Mouse (Mus musculus): ENCODE data around the gene Ctnna2.

The Ctnna2 gene

DNA sequence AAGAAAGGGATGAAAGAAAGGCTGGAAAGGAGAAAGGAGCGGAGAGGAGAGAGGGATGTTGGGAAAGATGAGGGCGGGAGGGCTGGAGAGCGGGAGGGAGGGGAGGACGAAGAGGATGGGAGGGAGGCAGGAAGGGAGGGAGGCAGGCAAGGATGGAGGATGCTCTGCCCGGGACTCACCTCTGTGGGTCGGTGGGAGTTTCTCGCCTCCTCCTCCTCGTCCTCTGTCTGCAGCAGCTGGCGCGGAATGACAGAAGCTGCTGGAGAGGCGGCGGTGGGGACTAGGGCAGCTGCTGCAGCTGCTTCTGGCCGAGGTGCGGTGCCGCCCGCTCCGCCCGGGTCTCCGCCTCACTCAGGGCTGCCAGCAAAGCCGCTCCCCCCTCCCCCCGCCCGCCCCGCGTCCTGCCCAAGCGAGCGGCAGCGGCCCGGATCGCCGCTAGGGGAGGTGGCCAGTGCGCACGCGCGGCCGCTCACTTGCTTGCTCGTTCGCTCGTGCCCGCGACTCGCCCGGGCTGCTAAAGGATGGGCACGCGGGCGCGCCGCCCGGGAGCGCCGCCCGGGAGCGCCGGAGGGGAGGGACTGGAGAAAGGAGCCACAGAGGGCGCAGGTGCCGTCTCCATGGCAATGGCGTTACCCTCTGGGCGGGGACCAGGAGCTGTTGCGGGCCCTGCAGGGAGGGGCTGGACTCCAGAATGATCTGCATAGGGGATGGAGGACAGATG, at the start of gene Ctnna2:
Ctnna2 (minus strand) TSS at position 459 of the 721 bp plus-strand sequence.
- DNase-seq (ENCODE audit: low spot score): peak; percentile 50

DNA sequence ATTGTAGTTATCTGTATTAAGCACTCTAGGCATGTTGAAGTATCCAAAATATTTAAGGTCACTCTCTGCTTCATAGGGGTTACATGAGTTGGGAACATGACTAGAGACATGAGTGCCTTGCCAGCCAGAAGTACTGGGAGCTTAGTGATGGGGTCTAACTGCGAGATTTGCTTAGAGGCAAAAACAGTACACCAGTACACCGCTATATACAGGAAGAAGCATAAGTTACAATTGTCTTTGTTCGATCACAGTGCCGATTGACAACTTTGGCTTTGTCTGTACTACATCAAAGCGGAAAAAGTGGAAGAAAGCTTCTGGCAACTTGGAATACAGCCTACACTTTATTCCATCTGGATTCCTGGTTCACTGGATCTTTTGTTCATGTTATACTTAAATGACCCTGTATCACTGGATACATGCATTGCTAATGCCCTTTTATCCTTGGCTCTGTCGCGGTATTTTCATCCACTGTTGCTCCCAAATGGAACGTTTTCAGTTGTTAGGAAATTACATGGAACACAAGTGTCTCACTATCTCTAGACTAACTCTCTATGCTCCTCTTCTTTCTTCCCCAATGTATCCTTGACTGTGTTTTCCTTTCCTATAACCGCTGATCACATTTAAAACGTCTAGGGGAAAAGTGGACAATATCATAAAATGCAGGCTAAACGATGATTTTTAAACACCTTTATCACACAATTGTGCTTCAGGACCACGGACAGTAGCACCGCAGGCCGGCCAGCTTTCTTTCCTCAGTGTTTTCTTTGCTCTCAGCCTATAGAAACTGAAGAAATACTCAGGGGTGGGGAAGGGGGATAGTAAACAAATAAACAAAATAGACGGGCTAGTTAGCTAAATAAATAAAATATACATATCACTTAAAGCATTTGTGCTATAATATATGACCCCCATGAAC, 896 bp upstream of the Ctnna2 start:
- DNase-seq (ENCODE audit: low spot score): no peak

GRCm38 (mm10) chr6:77978476-77979240, 841 bp downstream of the Ctnna2 start:
- DNase-seq (ENCODE audit: low spot score): no peak

- no peak for DNase-seq (ENCODE audit: low spot score)
Measured at GRCm38 (mm10) chr6:77970545-77971242, 8.8 kb downstream of the Ctnna2 start.

GRCm38 (mm10) chr6:77969774-77970173, 9.7 kb downstream of the Ctnna2 start:
- no peak for DNase-seq (ENCODE audit: low spot score)

- no peak for DNase-seq (ENCODE audit: low spot score)
Measured at GRCm38 (mm10) chr6:77962011-77962410, 17.5 kb downstream of the Ctnna2 start.

DNA sequence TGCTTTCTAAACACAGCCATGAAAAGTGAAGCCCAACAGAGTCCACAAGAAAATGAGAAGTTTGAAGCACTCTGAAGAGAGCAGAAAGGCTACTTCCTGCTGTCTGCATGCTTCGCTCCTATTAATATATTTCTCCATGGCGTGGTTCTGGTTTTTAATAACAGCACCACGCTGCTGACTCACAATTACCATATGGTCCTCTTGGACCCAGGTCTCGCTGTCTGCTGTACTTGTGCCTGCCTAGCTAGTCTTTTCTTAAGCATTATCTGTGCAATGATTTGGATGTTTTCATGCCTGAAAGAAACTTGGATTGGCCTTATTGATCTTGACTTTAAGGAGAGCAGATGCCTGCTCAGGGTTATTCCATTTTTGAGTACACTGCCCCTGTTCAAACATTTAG, 28.2 kb downstream of the Ctnna2 start:
- no peak for DNase-seq (ENCODE audit: low spot score)

GRCm38 (mm10) chr6:77950690-77951089, 28.8 kb downstream of the Ctnna2 start:
- DNase-seq (ENCODE audit: low spot score): no peak

- DNase-seq (ENCODE audit: low spot score): no peak
Measured at GRCm38 (mm10) chr6:77929375-77929774, 50.1 kb downstream of the Ctnna2 start.

DNA sequence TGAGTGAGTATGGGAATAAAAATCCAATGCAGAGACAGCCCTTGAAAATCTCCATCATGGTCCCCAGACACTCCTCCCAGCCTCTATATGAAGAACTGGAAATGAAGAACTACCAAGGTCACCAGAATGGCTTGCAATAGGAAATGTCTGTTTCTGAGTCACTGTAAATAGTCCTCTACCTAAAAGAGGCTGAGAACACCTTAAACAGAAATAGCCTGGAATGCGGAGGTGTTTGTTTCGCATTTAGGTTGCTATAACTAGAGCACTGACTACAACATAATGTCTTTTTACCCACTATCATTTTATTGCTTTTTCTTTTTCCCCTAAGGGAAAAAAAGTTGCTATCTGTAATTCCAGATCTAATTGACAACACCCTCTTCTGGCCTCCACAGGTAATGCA, 106.3 kb downstream of the Ctnna2 start:
- no peak for DNase-seq (ENCODE audit: low spot score)

DNA sequence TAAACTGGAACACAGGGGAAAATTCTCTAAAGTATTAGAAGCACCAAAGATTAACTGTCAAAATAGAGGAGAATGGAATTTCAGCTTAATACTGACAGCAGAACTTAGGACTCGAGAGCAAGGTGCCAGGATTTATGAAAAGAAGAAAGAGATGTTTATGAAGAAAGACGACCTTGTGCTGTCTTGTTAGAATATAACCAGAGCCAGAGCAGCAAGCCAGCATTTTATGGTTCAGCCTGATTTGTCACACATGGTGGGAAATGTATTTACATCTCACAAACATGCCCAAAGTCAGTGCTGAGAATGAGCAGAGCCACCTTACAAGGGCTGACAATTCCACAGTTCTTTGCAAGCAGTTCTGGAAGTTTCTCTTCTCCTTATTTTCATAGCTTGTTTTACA, 110.2 kb downstream of the Ctnna2 start:
- DNase-seq (ENCODE audit: low spot score): no peak

GRCm38 (mm10) chr6:77868119-77868518, 111.4 kb downstream of the Ctnna2 start:
- DNase-seq (ENCODE audit: low spot score): peak; percentile 2

DNA sequence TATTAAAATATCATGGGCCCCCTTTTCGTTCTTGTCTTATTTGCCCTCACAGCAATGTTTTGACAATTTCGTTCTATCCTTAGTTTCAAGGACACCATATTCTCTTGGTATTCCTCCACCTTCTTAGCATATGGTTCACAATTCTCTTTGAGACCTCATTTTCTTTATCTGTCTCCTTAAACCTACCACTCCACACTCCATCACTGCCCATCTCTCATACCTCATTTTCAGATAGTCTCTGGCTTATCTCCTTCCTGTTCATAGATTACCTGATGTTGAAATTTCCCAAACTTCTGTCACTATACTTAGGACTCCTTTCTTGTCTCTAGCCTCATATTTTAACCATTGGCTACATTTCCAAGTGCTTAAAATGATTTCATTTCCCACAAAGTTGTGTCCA, 116.1 kb downstream of the Ctnna2 start:
- DNase-seq (ENCODE audit: low spot score): no peak

GRCm38 (mm10) chr6:77862781-77863180, 116.7 kb downstream of the Ctnna2 start:
- DNase-seq (ENCODE audit: low spot score): no peak

GRCm38 (mm10) chr6:77849438-77849837, 130.1 kb downstream of the Ctnna2 start:
- DNase-seq (ENCODE audit: low spot score): no peak

GRCm38 (mm10) chr6:77848796-77849195, 130.7 kb downstream of the Ctnna2 start:
- DNase-seq (ENCODE audit: low spot score): no peak

- no peak for DNase-seq (ENCODE audit: low spot score)
Measured at GRCm38 (mm10) chr6:77847651-77848050, 131.8 kb downstream of the Ctnna2 start.

GRCm38 (mm10) chr6:77839076-77839475, 140.4 kb downstream of the Ctnna2 start:
- no peak for DNase-seq (ENCODE audit: low spot score)

- DNase-seq (ENCODE audit: low spot score): no peak
Measured at GRCm38 (mm10) chr6:77838653-77839052, 140.8 kb downstream of the Ctnna2 start.

- no peak for DNase-seq (ENCODE audit: low spot score)
Measured at GRCm38 (mm10) chr6:77837543-77837942, 142.0 kb downstream of the Ctnna2 start.

- no peak for DNase-seq (ENCODE audit: low spot score)
Measured at GRCm38 (mm10) chr6:77834680-77835079, 144.8 kb downstream of the Ctnna2 start.

GRCm38 (mm10) chr6:77827526-77827925, 152.0 kb downstream of the Ctnna2 start:
- DNase-seq (ENCODE audit: low spot score): no peak

All from yolk sac, embryonic 10.5 days (tissue).